Mouse (Mus musculus) limb, embryonic 14.5 days (tissue): Measurements from ENCODE around the gene Pde4b. TPM values are rescaled to one million over a fixed set of nuclear protein-coding genes. Genes with fewer than 3 reads are reported as not detected.

Source experiments
- ATAC-seq: fragments of 200-750 bp; cut with Nextera tagmentation; 2 replicates; pipeline ENCODE4 v1.8.0; 2017; ENCODE audit warnings: low read depth, moderate number of reproducible peaks, moderate TSS enrichment; ENCODE audit not compliant: low FRiP score
- DNase-seq: peaks from one replicate; pipeline ENCODE4 v3.0.0-alpha.2; 2015; ENCODE audit warnings: low spot score
- H3K27ac ChIP-seq: fragments of 300-500 bp; sonication (generic); replicated peaks from 2 replicates; pipeline ENCODE4 v1.5.1; 2014; ENCODE audit warnings: low read depth, mild to moderate bottlenecking, low read length, moderate library complexity, mixed read lengths
- H3K27me3 ChIP-seq: fragments of 300-500 bp; sonication (generic); 2 replicates; pipeline ENCODE4 v1.6.1; 2014; ENCODE audit warnings: low read length, mixed read lengths; ENCODE audit not compliant: control insufficient read depth, insufficient read depth
- H3K36me3 ChIP-seq: fragments of 300-500 bp; sonication (generic); 2 replicates; pipeline ENCODE4 v1.6.1; 2014; ENCODE audit warnings: mild to moderate bottlenecking, low read length, moderate library complexity, mixed read lengths; ENCODE audit not compliant: control insufficient read depth, insufficient read depth
- H3K4me1 ChIP-seq: fragments of 300-500 bp; sonication (generic); 2 replicates; pipeline ENCODE4 v1.6.1; 2014; ENCODE audit warnings: antibody characterized with exemption, low read length, mixed read lengths; ENCODE audit not compliant: control insufficient read depth, insufficient read depth
- H3K4me2 ChIP-seq: fragments of 300-500 bp; sonication (generic); replicated peaks from 2 replicates; pipeline ENCODE4 v1.6.1; 2014; ENCODE audit warnings: low read depth, mild to moderate bottlenecking, low read length, moderate library complexity; ENCODE audit not compliant: severe bottlenecking
- H3K4me3 ChIP-seq: fragments of 300-500 bp; sonication (generic); replicated peaks from 2 replicates; pipeline ENCODE4 v1.5.1; 2014; ENCODE audit warnings: low read length
- H3K9ac ChIP-seq: fragments of 300-500 bp; sonication (generic); 2 replicates; pipeline ENCODE4 v1.6.1; 2014; ENCODE audit warnings: mild to moderate bottlenecking, low read depth, low read length, moderate library complexity; ENCODE audit not compliant: severe bottlenecking
- H3K9me3 ChIP-seq: fragments of 300-500 bp; sonication (generic); 2 replicates; pipeline ENCODE4 v1.6.1; 2016; ENCODE audit warnings: low read length; ENCODE audit not compliant: control insufficient read depth
- POLR2A ChIP-seq: fragments of 200-500 bp; IDR thresholded peaks from 2 replicates; pipeline ENCODE4 v1.8.0; 2012; ENCODE audit warnings: inconsistent platforms, mild to moderate bottlenecking, moderate library complexity, borderline replicate concordance; ENCODE audit not compliant: insufficient read depth, insufficient read length; ENCODE audit errors: extremely low read depth
- WGBS: fragments of 180-500 bp; shearing (Covaris S2); extraction: QIAGEN DNeasy Blood & Tissue Kit; methylation state at CpG from one replicate; pipeline ENCODE4 v1.1.7; 2014; 5-methylcytosine and 5-hydroxymethylcytosine counted together
- polyA plus RNA-seq, 2 experiments: library from polyadenylated mRNA; depleted of rRNA in 1 of 2; stranded (reverse) in 1 of 2; unstranded in 1 of 2; fragments of >200 nt; fragmentation: Nextera tagmentation in 1 of 2; extraction: Ambion mirVana in 1 of 2; gene quantifications; 2 replicates each; pipeline versions ENCODE4 v1.2.1 to v1.2.3; 2012 to 2014

The Pde4b gene
- polyA plus RNA-seq, 2 experiments, result 14.4 to 18.3 TPM

DNA sequence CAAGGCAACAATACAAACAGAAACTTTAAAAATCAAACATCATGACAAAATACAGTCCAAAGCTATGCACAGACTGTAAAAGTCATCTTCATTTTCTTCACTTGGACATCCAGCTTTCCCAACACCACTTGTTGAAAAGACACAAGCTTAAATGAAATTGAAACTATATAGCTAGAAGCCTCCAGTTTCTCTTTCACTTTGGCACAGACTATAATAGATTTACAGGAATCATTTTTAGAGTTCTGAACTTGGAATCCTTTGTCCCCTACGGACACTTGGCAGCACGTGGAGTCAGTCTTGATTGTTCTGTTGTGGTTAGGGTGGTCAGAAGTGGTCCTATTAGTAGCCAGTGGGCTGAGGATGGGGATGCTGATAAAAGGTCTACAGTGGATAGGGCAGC, 191.6 kb downstream of the Pde4b start:
- Histone ChIP-seq H3K4me3 (no peak overlapping the region), H3K36me3 (no peaks in the 10 kb centered on the region), H3K27ac (no peak overlapping the region), H3K4me2 (no peak overlapping the region), H3K27me3 (no peaks in the 10 kb centered on the region), H3K4me1 (no peaks in the 10 kb centered on the region), H3K9me3 (no peaks in the 10 kb centered on the region), H3K9ac (no peak overlapping the region)
- TF ChIP-seq POLR2A, result no peak
- no peak for ATAC-seq
- no peak for DNase-seq
- 77% methylated on average over 2 of the region's 2 CpGs for WGBS

DNA sequence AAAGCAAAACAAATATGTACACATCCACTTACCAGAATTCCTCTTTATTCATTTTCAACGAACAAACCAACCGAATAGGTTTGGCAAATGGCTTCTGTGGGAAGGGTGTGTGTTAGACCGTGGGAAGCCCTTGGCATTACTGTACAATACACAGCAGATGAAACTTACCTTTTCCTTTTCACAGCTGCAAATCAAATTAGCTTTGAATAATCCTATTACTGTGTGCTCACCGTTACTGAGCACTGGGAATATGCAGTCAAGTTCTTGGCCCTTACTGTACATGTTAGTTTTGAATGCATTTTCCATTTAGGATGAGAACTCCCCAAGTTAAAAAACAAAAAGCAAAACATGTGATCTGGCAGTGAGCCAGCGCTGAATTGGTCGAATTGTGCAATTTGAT, 199.8 kb downstream of the Pde4b start:
- Histone ChIP-seq H3K4me3 (no peak overlapping the region), H3K4me1 (no peaks in the 10 kb centered on the region), H3K9ac (no peak overlapping the region), H3K9me3 (no peaks in the 10 kb centered on the region), H3K36me3 (no peaks in the 10 kb centered on the region), H3K27me3 (no peaks in the 10 kb centered on the region), H3K4me2 (no peak overlapping the region), H3K27ac (no peak overlapping the region)
- 62% methylated on average over 6 of the region's 6 CpGs for WGBS
- ATAC-seq (no peak), DNase-seq (peak; percentile 38)
- no peak for TF ChIP-seq POLR2A

- Histone ChIP-seq H3K4me1 (no peaks in the 10 kb centered on the region), H3K27ac (no peak overlapping the region), H3K9ac (no peak overlapping the region), H3K4me2 (no peak overlapping the region), H3K27me3 (no peaks in the 10 kb centered on the region), H3K9me3 (no peaks in the 10 kb centered on the region), H3K4me3 (no peak overlapping the region), H3K36me3 (no peaks in the 10 kb centered on the region)
- TF ChIP-seq POLR2A, result no peak
- ATAC-seq, result no peak
- DNase-seq, result no peak
- WGBS, result 63% methylated on average over 6 of the region's 6 CpGs
Observed at GRCm38 (mm10) chr4:102290052-102290734, 202.8 kb downstream of the Pde4b start.

GRCm38 (mm10) chr4:102297558-102297957, 210.2 kb downstream of the Pde4b start:
- no peak overlapping the region for H3K9ac ChIP-seq
- no peak overlapping the region for H3K4me3 ChIP-seq
- ATAC-seq (no peak), DNase-seq (peak; percentile 9)
- H3K27me3 ChIP-seq, result no peaks in the 10 kb centered on the region
- H3K36me3 ChIP-seq, result no peaks in the 10 kb centered on the region
- no peaks in the 10 kb centered on the region for H3K9me3 ChIP-seq
- H3K4me1 ChIP-seq, result no peaks in the 10 kb centered on the region
- H3K27ac ChIP-seq, result 0 out of 2 replicates have a peak overlapping the region, but pooled peaks have one; percentile 29
- H3K4me2 ChIP-seq, result no peak overlapping the region
- TF ChIP-seq POLR2A, result no peak

DNA sequence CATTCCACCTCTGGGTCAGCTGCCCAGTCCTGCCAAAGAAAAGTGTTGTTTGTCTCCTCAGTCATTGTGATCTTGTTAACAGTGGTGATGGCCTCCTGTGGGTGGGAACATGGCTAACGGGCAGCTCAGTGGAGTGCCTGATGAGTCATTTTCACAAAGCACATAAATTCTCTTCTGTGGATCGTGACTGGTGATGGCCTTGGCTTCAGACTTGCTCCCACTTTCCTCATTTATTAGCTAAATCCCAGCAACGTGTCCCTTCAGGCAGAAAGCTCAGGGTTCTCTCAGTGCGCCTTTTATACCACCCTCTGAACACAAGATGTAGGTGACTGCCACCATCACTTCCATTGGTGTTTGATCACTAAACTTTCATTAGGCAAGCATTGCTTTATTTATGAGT, 215.2 kb downstream of the Pde4b start:
- no peak overlapping the region for H3K9ac ChIP-seq
- TF ChIP-seq POLR2A, result no peak
- no peak for DNase-seq
- no peak overlapping the region for H3K4me2 ChIP-seq
- H3K4me3 ChIP-seq, result no peak overlapping the region
- no peaks in the 10 kb centered on the region for H3K27me3 ChIP-seq
- H3K9me3 ChIP-seq, result no peaks in the 10 kb centered on the region; the same call in 1 of the 2 replicates
- 47% methylated on average over 4 of the region's 4 CpGs for WGBS
- H3K27ac ChIP-seq, result no peak overlapping the region
- no peak for ATAC-seq
- H3K36me3 ChIP-seq, result no peaks in the 10 kb centered on the region
- no peaks in the 10 kb centered on the region for H3K4me1 ChIP-seq

- no peaks in the 10 kb centered on the region; the same call in 1 of the 2 replicates for H3K9me3 ChIP-seq
- WGBS, result 79% methylated on average over 4 of the region's 4 CpGs
- no peak overlapping the region for H3K27ac ChIP-seq
- H3K4me2 ChIP-seq, result no peak overlapping the region
- H3K9ac ChIP-seq, result no peak overlapping the region
- H3K36me3 ChIP-seq, result no peaks in the 10 kb centered on the region
- no peaks in the 10 kb centered on the region for H3K27me3 ChIP-seq
- H3K4me1 ChIP-seq, result no peaks in the 10 kb centered on the region
- TF ChIP-seq POLR2A, result no peak
- no peak overlapping the region for H3K4me3 ChIP-seq
- ATAC-seq, result no peak
- DNase-seq, result no peak
Observed at GRCm38 (mm10) chr4:102307661-102308297, 220.4 kb downstream of the Pde4b start.
